Mouse (Mus musculus) forelimb bud, embryonic 11.5 days (tissue): ENCODE measurements around the gene Ppp1r37.
"Not testable (repeated sequence)": the region's sequence is repeated elsewhere in the genome, so short reads cannot be mapped to it uniquely, and the experiment has no call there.

Source experiments
- DNase-seq: peaks from one replicate; pipeline ENCODE4 v3.0.0-alpha.2; 2012; ENCODE audit warnings: low read depth, low spot score

Ppp1r37 gene

DNA sequence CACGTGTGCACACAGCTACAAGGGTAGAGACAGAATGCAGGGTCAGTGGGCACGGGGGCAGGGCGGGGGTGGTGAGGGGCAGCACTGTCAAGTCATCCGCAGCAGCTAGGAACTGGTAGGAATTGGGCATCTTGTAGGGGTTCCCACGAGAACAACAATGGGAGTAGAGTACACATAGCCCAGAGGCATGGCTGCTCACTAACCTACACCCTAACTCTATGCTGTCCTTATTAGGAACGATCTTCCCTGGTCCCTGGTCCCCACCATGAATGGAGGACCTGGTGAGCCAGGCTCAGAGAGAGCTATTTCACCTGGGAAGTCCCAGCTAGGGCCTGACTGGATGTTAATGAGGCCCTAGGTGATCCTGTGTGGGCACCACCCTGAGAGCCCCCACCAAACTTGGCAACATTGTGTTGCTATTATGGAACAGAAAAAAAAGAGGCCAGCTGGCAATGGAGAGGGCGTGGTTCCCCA, 21.2 kb downstream of the Ppp1r37 start:
- DNase-seq, result no peak

DNA sequence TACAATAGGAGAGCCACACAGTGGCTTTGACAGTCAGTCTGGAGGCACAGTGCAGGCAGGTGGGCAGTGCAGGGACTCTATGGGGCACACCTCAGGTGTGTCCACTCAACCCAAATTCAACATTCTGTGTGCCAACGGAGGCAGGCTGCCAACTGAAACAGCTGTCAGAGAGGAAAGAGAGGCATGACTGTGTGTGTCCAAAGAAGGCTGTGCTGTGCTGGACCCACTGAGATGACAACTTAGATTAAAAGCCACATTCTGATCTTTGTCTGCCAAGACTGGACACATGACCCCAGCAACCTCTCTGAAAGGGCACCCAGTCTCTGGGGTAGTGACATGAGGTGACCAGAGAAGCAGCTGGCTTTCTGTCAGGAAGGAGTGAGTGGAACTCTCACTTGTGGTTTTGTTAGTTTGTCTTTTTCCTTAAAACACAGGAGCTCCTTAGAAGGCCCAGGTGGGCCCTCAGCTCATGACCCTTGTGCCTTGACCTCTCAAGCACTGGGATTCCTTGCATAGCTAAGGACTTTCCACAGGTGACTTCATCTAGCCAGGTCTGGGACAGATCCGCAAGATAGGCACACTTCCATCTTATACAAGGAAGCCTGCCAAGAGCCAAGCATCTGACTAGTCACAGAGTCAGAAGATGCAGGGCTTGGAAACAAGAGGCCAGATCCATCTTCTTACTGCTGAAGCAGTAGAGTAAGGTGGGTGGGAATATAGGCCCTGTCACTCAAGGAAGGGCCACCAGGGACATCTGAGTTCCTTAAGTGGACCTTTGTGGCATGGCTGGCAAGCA, 21.9 kb downstream of the Ppp1r37 start:
- no peak for DNase-seq

DNA sequence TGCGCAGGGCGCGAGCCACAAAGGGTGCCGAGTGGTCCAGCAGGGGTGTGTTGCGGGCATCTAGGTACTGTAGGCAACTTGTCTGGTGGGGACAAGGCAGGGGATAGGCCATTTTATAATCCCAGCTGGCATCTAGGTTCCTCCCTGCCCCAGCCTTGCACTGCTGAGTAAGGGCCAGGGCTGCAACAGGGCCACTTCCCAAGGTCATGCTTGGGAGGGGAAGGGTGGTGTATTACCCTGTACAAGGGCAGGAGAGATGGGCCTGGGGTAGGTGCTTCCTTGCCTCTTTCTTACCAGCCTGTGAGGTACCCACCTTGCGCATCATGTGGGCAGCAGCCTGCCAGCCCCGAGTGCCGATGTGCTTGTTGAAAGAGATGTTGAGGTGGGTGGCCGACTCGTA, 28.2 kb downstream of the Ppp1r37 start:
- DNase-seq, result no peak

DNA sequence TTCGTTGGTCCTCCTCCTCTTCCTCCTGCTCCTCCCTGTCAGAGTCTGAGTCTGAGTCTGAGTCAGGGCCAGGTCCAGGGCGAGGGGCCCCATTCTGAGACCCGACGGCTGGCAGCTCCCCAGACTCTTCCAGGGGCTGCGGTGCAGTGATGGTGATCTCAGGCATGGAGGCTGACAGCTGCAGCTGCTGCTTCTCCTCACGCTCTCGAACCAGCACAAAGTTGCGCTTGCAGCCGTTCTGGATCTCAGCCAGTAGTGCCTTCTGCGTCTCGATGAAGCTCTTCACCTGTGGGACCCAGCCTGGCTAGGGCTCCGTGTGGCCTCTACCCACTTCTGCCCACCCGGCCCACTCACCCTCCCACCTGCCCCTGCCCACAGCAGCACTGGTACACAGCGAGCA, 30.6 kb downstream of the Ppp1r37 start:
- DNase-seq, result no peak

DNA sequence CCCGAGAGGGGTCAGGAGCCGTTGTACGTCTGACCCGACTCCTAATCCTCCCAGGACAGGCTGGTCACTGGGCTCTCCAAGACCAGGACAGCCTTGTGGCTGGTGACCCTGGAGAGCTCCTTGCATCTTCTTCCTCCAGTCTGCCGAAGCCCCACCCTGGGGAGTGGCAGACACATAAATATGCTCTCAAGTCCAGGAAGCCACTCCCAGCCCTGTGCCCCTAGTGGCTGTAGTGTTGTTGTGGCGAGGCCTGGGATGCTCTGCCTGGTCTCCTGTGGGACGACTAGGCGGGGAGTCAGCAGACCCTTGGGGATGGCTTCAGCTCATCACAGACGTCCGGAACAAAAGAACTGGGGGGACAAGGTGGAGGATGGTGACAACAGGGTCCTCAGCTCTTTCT, 31.8 kb downstream of the Ppp1r37 start:
- DNase-seq, result no peak

DNA sequence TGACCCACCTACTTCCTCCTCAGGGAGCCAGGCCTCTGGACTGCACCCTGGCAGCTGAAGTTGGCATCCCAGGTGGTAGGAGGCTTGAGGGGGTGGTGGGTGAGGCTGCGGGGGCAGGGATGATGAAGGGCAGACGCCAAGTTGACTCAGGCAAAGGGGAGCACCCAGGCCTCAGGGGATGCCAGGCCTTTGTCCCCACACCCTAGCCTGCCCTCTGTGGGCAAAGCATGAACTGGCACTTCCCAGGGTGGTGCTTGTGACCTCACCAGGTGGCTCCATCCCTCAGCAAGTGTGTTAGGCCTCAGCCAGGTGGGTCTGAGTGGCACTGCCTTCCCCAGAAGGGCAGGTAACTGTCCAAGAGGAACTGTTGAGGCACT, 37.8 kb downstream of the Ppp1r37 start:
- no peak for DNase-seq

DNA sequence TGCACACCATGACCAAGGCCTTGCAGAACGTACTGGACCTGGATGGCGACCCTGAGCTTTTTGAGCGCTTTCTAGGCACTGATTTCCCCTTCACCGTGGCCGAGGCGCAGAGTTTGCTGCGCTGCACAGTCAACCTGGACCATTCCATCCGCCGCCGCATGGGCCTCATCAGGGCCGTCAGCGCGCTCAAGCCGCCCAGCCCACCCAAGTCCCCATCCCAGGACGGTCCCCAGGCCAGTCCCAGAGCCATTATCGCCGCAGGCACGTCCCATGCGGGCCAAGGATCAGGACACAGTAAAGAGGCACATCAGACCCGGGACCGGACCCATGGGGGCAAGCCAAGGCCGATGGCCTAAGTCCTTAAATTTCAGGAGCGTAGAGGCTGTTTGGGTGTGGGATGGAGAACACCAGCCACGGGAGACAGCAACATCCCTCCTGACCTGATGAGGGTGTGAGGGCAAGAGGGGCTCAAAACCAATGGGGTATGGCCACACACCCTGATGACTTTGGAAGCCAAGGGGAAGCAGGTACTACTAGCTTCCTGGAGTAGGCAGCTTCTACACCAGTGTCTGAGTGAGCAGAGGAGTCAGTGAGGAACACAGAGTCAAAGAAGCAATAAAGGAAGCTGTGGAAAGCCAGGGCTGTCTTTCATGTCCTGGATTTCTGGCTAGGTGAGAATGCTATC, 38.3 kb downstream of the Ppp1r37 start:
- no peak for DNase-seq

DNA sequence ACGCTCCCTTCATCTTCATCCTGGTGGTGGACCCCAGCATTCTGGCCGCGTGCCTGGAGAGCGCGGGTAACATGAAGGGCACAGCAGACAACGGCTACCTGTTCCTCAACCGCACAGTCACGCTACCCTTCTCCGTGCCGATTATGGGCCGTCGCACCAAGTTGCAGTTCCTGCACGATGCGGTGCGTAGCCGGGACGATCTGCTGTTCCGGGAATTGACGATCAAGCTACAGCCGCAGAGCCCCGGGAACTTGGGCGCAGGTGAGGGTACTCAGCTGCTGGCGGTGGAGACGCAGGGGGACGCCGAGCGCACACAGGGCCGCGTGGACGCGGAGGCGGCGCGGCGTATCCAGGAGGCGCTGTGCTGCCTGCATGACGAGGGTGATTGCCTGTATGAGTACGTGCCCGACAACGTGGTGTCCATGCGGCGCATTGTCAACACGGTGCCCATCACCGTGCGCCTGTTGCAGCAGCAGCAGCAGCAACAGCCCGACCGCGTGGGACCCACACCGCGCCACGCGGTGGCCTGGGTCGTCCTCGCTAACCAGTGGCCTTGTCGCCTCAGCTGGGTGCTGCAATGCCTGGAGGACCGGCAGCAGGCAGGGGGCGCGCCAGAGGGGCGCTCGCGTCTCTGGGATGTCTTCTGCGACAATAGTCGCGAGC, 39.0 kb downstream of the Ppp1r37 start:
- DNase-seq, result peak; percentile 63

DNA sequence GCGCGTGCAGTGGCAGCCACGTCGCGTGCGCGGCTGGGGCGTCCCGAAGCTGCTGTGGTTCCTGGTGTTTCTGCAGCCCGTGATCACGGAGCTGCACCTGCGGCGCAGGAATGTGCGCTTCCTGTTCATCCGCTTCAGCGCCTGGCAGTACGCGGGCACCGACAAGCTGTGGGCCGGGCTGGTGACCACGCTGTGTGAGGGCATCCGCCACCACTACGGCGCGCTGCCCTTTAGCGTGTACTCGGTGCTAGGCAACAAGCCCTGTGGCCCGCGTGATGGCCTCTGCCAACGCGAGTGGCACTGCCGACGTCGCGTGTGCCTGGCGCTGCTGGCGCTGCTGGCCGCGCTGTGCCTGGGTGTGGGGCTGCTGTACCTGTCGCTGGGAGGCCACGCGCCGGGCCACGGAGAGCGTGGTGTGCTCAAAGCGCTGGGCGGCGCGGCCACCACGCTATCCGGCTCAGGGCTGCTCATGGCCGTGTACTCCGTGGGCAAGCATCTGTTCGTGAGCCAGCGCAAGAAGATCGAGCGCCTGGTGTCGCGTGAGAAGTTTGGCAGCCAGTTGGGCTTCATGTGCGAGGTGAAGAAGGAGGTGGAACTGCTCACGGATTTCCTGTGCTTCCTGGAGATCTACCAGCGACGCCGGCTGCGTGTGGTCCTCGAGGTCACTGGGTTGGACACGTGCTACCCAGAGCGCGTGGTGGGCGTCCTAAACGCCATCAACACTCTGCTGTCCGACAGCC, 39.7 kb downstream of the Ppp1r37 start:
- no peak for DNase-seq

DNA sequence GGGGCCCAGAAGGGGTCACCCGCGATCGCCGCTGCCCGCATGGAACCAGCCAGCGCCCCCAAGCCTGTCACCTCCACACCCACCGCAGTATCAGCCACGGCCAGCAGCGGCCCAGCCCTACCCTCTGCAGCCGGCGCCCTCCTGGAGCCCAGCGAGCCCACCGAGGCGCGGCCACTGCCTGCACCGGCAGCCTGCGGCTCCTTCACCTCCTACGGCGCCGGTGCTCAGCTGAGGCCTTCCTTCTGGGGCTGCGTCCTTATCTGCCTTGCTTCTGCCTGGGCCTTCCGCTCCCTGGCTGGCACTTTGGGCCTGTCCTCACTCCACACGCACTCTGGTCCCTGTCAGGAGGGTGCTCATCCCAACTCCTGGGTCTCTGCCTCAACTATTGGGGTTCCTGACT, 42.8 kb downstream of the Ppp1r37 start:
- DNase-seq, result no peak

DNA sequence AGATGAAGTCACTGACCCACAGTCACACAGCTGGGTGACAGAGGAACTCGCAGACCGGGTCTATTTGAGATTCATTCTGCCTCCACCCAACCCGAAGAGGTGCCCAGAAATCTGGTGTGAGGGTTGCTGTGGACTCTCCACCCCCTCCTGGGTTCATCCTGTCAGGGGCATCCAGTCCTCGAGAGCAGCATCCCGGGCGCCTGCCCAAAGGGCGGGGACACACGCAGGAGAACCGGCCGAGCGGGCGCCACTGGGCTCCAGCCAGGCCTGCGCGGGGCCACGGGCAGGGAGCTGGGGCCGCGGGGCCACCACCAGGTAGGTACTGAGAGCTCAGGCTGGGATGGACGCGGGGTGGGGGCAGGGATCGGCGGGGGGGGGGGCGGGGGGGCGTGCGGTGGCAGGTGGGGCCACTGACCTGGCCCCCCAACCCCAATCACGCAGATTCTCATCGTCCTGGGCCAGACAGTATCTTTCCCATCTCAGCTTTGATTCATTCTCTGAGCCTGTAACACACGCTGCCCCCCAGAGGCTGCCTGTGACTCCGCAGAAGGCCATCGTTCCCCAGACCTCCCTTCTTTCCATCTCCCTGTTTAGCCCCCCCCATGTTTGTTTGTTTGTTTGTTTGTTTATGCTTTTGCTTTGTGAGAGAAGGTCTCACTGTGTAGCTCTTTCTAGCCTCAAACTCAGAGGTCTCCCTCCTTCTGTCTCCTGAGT, 45.1 kb downstream of the Ppp1r37 start, which contains the start of gene Nkpd1:
Gene Nkpd1, plus strand, starts transcription at position 187 of the 714 bp plus-strand sequence.
- no peak for DNase-seq

DNA sequence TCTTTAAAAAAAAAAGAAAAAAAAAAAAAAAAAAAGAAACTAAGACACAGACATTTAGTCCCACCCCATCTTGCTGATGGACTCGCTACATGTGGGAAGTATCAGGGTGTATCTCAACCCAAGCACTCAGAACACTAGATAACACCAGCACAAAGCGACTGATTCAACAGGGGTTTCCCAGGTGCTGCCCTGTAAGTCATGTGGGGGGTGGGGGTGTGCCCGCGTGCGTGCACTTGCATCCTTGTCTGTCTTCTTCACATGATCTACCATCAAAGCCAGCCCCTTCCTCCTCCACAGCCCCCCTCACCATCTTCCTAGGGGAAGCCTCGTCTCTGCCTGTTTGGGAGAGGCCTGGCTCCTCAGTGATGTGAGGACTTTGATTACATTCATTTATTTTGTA, 50.5 kb downstream of the Ppp1r37 start:
- no peak for DNase-seq

DNA sequence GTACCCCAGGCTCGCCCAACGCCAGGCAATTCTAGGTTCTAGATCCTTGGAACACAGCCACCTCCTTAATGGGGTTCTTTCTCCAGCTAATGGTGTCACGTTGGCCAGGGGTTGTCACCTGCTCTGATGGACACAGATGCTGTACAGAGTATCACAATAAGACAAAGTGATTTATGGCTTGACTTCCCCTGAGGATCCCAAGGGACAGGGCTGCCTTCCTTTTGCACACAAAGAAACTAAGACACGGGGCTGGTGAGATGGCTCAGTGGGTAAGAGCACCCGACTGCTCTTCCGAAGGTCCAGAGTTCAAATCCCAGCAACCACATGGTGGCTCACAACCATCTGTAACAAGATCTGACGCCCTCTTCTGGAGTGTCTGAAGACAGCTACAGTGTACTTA, 50.9 kb downstream of the Ppp1r37 start:
- not testable (repeated sequence) for DNase-seq

DNA sequence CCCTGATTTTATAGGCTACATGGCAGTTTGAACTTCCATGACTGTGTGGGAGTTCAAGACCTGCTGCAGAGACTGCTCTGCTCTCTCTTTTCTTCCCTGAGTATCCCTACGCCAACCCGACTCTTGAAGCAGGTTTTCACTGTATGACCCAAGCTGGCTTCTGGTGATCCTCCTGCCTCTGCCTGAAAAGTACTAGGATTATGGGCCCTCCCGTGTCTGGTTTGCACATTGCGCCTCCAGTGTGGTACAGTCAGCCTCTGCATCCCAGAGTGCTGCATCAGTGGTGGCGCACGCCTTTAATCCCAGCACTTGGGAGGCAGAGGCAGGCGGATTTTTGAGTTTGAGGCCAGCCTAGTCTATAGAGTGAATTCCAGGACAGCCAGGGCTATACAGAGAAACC, 53.1 kb downstream of the Ppp1r37 start:
- DNase-seq, result no peak

DNA sequence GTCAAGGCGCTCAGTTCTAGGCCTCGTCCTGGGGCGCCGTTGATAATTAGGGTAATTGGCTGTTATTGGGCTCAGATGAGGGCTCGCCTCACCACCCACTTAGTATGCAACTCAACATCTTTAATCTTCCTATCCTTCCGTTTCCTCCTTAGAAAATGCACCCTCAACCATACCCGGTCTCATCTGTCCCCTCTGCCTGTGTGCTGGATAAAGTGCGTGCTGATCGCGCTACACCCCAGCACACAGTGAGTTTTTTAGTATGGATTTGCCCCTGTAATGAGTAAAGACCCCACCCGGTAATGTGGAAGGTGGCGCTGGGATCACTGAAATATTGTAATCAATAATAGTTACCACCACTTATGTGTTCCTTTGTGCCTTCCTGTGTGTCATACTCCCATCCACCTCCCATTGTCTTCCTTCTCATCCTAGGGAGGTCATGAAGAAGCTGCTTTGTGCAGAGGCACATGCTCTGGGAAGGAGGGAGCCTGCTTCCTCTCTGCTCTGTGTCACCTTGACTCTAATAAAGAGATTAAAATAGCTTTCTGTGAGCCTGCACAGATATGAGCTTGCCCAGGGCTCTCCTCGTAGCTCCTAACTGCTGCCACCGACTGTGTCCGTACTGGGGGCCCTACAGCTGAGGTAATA, 53.8 kb downstream of the Ppp1r37 start:
- no peak for DNase-seq

DNA sequence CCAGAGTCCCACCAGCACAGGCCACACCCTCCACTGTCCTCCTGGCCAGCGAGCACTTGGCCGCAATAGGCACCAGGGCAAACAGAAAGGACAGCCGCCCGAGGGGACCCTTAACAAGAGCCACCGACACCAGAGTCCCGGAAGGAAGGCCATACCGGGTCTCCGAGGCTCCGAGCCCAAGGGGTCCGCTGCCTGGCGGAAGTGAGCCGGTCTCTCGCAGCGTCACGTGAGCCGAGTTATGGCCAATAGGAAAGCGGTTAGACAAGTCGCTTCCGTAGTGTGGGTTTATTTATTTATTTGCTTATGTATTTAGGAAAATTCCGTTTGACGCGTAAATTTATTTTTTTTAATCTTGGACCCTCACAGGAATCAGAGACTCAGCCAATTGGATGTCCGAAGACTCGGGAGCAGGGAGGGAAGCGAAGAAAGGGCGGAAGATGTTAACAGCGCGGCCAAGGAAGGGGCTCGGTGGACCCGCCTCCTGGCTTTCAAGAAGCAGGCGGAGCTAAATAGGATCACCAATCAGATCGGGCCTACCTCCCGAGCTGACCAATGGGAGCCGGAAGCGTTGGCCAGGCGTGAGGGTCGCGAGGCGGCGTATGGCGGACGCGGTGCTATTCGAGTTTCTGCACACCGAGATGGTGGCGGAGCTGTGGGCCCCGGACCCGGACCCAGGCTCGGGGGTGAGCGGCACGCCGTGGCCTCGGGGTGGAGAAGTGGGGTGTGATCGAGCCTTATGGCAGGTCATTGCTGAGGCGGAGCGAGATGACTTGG, 54.5 kb downstream of the Ppp1r37 start, which contains the start of the genes Bloc1s3 and Trappc6a:
Gene Bloc1s3, minus strand, starts transcription at position 218 of the 774 bp plus-strand sequence.
Gene Trappc6a, plus strand, starts transcription at position 246 of the 774 bp plus-strand sequence.
- peak; percentile 95 for DNase-seq

DNA sequence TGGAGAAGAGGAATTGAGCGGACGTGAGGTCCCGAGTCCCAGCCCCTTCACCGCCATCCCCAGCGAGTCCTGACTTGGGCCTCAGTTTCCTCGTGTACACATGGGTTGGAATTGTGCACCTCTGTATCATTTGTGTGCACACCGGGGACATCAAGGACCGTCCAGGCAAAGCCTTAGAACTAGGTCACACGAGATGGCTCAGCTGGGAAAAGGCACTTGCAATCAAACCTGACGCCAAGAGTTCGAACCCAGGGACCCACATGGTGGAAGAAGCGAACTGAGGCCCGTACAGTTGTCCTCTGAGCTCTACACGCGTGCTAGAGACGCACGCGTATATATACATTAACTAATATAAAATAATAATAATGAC, 55.3 kb downstream of the Ppp1r37 start:
- no peak for DNase-seq

DNA sequence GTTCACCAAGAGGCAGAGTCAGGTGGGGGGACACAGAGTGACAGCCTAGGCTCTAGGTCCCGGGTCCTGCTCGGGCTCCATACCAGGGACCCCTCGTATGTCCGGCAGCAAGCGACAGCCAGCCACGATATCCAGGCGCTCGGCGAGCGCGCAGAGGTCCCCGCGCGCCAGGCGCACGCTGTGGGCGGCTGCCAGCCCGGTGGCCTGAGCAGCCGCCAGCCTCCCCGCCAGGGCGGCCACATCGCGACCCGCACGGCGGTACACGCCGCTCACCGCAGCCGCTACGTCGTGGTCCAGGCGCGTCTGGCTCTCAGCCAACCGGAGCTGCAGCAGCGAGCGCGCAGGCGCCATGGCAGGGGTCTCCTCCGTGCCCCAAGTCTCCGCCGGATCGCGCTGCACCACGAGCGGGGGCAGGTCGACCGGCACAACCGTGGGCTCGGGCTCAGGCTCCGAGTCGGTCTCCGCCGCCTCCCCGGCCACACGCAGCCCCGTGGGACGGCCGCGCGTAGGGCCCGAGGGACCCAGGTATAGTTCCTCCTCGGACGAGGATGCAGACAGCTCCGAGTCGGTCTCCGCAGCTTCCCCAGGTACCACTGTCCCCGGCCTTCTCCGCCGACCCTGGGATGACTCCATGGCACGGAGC, 55.8 kb downstream of the Ppp1r37 start:
- peak; percentile 73 for DNase-seq

DNA sequence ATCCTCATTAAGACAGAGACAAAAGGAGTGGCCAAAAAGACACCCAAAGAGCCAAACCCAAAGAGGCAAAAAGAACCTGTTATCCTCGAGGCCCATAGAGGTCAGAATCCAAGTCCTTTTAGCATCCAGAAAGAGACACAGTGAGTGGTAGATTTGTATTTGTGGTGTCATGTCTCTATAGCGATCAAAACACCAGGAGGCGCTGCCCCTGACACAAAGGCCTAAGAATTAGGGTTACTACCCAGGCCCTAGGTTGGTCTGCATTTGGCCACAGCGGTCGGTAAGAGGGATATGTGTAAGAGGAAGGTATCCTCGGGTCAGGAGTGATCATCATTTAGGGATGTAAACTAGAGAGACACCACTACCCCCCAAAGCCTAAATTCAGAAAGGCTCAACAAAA, 56.5 kb downstream of the Ppp1r37 start:
- no peak for DNase-seq
